Mouse (Mus musculus): ENCODE measurements around the gene Rhcg.

GRCm38 (mm10) chr7:79631773-79632348, 14.4 kb upstream of the Rhcg start:
- TF ChIP-seq CTCF (IDR thresholded peaks at IDR 0.05; ENCODE audit: borderline replicate concordance, control insufficient read depth, extremely low read depth, insufficient read depth, low read length, poor library complexity): no peak
- no peak for TF ChIP-seq POLR2A (IDR thresholded peaks at IDR 0.05; ENCODE audit: control insufficient read depth, extremely low read depth, insufficient read depth, low read length, poor library complexity)

Measured in thymus, adult 2 months (tissue).